Mouse (Mus musculus): Measurements from ENCODE around the gene Gm9573. TPM values are rescaled to one million over a fixed set of nuclear protein-coding genes. Genes with fewer than 3 reads are reported as not detected.

Gm9573 gene
- polyA plus RNA-seq, 1 experiment from 2014 or later: not detected

DNA sequence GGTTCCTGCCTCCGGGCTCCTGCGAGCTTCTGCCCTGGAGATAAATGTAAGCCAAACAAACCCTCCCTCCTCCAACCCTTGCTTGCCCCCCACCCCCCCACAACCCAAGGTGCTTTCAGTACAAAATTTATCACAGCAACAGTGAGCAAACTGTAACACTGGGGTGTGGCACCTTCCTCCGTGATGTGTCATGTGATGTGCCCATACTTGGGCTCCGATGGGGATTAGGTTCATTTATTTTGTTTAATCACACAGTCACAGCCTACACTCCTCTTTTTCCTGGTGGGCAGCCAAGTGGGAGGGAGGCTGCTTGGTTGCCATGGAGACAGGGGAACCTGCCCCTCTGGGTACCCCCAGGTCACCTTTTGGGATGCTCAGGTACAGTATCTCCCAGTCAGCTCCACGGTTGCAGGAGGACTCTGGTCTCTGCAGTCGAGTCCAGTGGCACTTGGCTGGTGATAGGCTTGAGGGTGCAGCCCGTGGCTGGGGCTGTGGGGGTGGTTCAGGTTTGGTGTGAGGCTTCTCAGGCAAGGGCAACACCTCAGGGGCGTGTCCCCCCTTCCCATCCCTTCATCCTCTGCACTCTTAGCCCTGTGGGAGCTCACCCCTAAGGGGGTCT lies 24.6 kb downstream of the Gm9573 start:
- peak overlapping the region; percentile 17; the same call in 1 of the 2 replicates for H3K4me2 ChIP-seq (ENCODE audit: low read depth, low read length)
- H3K27ac ChIP-seq (ENCODE audit: low read length): no peak overlapping the region
- no peaks in the 10 kb centered on the region for H3K4me1 ChIP-seq (ENCODE audit: control insufficient read depth, insufficient read depth, low read length)
- H3K9me3 ChIP-seq (ENCODE audit: control insufficient read depth, low read length): no peaks in the 10 kb centered on the region
- H3K4me3 ChIP-seq (ENCODE audit: low read length): no peak overlapping the region
- H3K9ac ChIP-seq (ENCODE audit: low read depth, low read length): no peak overlapping the region
- ATAC-seq: peak; percentile 38; the same call in 1 of the 2 replicates
- H3K36me3 ChIP-seq (ENCODE audit: control insufficient read depth, insufficient read depth, low read length): no peaks in the 10 kb centered on the region
- H3K27me3 ChIP-seq (replicated peaks; ENCODE audit: control insufficient read depth, insufficient read depth, low read length): no peaks in the 10 kb centered on the region
- WGBS: 40% methylated on average over 8 of the region's 8 CpGs

DNA sequence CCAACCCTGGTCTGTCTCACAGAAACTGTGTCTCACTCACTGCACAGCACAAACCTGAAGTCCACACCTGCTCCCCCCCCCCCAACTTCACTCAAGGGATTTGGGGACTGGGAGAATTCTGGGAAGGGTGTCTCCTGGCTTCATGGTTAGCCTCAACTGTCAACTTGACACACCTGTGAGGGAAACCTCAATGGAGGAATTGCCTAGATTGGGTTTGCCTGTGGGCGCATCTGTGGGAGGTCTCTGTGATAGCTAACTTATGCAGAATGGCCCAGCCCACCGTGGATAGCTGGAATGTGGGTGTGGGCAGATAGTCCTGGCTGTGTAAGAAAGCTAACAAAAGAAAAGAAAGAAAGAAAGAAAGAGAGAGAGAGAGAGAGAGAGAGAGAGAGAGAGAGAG lies 25.2 kb downstream of the Gm9573 start, which contains the start of gene Sfta2:
Sfta2 (plus strand) TSS at position 301 of the 400 bp plus-strand sequence.
- Histone ChIP-seq H3K27me3 (replicated peaks; ENCODE audit: control insufficient read depth, insufficient read depth, low read length) (no peaks in the 10 kb centered on the region), H3K9ac (ENCODE audit: low read depth, low read length) (no peak within 1 kb of the TSS), H3K9me3 (ENCODE audit: control insufficient read depth, low read length) (no peaks in the 10 kb centered on the region), H3K4me1 (ENCODE audit: control insufficient read depth, insufficient read depth, low read length) (no peaks in the 10 kb centered on the region), H3K27ac (ENCODE audit: low read length) (no peak within 1 kb of the TSS), H3K4me3 (ENCODE audit: low read length) (no peak within 1 kb of the TSS), H3K4me2 (ENCODE audit: low read depth, low read length) (peak within 1 kb of the TSS; percentile 17; the same call in 1 of the 2 replicates), H3K36me3 (ENCODE audit: control insufficient read depth, insufficient read depth, low read length) (no peaks in the 10 kb centered on the region)
- WGBS: 45% methylated on average over 2 of the region's 2 CpGs
- ATAC-seq: no peak

DNA sequence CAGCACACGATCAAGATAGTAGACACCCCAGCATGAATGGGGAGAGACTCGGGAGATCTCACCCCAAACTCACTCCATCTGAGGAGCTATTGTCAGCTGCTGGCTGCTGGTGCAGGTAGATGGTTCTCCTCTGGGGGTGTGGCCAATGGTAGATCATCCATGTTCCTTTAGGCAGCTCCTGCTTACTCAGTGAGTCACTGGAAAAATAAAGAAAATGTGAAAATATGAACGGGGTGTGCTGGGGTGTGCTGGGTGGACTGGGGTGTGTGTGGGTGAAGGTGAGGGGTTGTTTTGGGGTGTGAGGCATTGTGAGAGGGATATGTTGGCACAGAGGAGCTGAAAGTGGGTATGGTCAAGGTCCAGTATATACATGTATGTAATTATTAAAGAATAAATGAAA lies 29.0 kb downstream of the Gm9573 start:
- Histone ChIP-seq H3K4me1 (ENCODE audit: control insufficient read depth, insufficient read depth, low read length) (no peaks in the 10 kb centered on the region), H3K36me3 (ENCODE audit: control insufficient read depth, insufficient read depth, low read length) (no peaks in the 10 kb centered on the region), H3K27ac (ENCODE audit: low read length) (no peak overlapping the region), H3K9ac (ENCODE audit: low read depth, low read length) (no peak overlapping the region), H3K4me3 (ENCODE audit: low read length) (no peak overlapping the region), H3K27me3 (replicated peaks; ENCODE audit: control insufficient read depth, insufficient read depth, low read length) (no peaks in the 10 kb centered on the region), H3K4me2 (ENCODE audit: low read depth, low read length) (no peak overlapping the region), H3K9me3 (ENCODE audit: control insufficient read depth, low read length) (no peaks in the 10 kb centered on the region)
- 94% methylated on average over 3 of the region's 3 CpGs for WGBS
- ATAC-seq: no peak

DNA sequence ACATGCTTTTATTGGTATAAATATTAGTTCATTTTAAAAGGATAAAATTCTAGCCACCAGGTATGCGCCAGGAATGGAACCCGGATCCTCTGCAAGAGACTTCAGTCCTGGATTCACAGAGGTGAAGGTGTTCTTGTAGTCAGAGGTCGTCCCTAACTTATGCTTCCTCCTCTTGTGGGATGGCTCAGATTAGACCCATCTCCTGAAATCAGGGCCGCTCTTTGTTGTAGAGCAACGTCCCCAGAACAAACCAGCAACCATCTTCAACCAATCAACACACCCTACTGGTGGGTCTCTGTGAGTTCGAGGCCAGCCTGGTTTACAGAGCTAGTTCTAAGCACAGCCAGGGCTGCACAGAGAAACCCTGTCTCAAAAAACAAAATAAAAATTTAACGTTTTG lies 32.0 kb downstream of the Gm9573 start:
- H3K4me2 ChIP-seq (ENCODE audit: low read depth, low read length): no peak overlapping the region
- H3K9me3 ChIP-seq (ENCODE audit: control insufficient read depth, low read length): no peaks in the 10 kb centered on the region
- H3K4me1 ChIP-seq (ENCODE audit: control insufficient read depth, insufficient read depth, low read length): no peaks in the 10 kb centered on the region
- no peaks in the 10 kb centered on the region for H3K36me3 ChIP-seq (ENCODE audit: control insufficient read depth, insufficient read depth, low read length)
- no peak overlapping the region for H3K4me3 ChIP-seq (ENCODE audit: low read length)
- no peaks in the 10 kb centered on the region for H3K27me3 ChIP-seq (replicated peaks; ENCODE audit: control insufficient read depth, insufficient read depth, low read length)
- 82% methylated on average over 7 of the region's 7 CpGs for WGBS
- no peak overlapping the region for H3K27ac ChIP-seq (ENCODE audit: low read length)
- H3K9ac ChIP-seq (ENCODE audit: low read depth, low read length): no peak overlapping the region
- no peak for ATAC-seq

DNA sequence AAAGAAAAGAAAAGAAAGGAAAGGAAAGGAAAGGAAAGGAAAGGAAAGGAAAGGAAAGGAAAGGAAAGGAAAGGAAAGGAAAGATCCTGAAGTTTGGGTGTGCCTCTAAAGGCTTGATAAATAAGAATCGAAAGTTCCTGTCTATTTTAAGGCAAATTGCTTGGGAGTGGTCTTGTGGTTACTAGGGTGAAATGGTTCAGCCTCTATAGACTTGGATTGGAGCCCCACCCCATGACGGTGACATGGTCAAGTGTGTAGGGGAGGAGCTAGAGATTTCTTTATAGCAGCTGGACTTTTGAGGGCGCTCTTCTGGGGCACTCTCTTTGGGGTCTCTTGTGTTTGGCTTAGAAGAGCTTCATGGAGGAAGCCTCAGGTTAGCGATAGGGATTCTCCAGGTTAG lies 32.7 kb downstream of the Gm9573 start:
- 30% methylated on average over 4 of the region's 4 CpGs for WGBS
- Histone ChIP-seq H3K4me2 (ENCODE audit: low read depth, low read length) (no peak overlapping the region), H3K4me3 (ENCODE audit: low read length) (no peak overlapping the region), H3K27ac (ENCODE audit: low read length) (no peak overlapping the region), H3K36me3 (ENCODE audit: control insufficient read depth, insufficient read depth, low read length) (no peaks in the 10 kb centered on the region), H3K9me3 (ENCODE audit: control insufficient read depth, low read length) (no peaks in the 10 kb centered on the region), H3K4me1 (ENCODE audit: control insufficient read depth, insufficient read depth, low read length) (no peaks in the 10 kb centered on the region), H3K27me3 (replicated peaks; ENCODE audit: control insufficient read depth, insufficient read depth, low read length) (no peaks in the 10 kb centered on the region), H3K9ac (ENCODE audit: low read depth, low read length) (no peak overlapping the region)
- ATAC-seq: no peak

DNA sequence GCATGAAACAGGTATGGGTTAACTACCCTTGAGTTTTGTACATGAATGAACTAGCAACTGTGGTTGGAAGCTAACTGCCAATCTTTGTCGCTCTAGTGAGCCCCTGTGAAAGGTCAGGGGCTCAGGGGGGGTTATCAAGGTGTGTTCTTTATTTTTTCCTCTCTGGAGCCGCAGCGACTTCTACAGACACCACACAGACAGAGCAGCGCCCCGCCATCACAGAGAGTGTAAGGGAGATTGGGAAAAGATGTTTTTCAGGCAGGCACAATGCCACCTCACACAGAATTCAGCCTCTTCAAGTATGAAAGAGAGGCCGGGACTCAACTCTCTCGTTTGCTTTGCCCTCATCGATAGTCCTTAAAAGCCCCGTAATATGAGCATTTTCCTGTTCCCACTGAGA lies 34.3 kb downstream of the Gm9573 start:
- Histone ChIP-seq H3K36me3 (ENCODE audit: control insufficient read depth, insufficient read depth, low read length) (no peaks in the 10 kb centered on the region), H3K9ac (ENCODE audit: low read depth, low read length) (no peak overlapping the region), H3K27ac (ENCODE audit: low read length) (no peak overlapping the region), H3K9me3 (ENCODE audit: control insufficient read depth, low read length) (0 out of 2 replicates have a peak, but pooled peaks cover 3% of the 10 kb centered on the region), H3K27me3 (replicated peaks; ENCODE audit: control insufficient read depth, insufficient read depth, low read length) (no peaks in the 10 kb centered on the region), H3K4me2 (ENCODE audit: low read depth, low read length) (no peak overlapping the region), H3K4me3 (ENCODE audit: low read length) (no peak overlapping the region), H3K4me1 (ENCODE audit: control insufficient read depth, insufficient read depth, low read length) (no peaks in the 10 kb centered on the region)
- WGBS: 84% methylated on average over 9 of the region's 9 CpGs
- ATAC-seq: no peak

DNA sequence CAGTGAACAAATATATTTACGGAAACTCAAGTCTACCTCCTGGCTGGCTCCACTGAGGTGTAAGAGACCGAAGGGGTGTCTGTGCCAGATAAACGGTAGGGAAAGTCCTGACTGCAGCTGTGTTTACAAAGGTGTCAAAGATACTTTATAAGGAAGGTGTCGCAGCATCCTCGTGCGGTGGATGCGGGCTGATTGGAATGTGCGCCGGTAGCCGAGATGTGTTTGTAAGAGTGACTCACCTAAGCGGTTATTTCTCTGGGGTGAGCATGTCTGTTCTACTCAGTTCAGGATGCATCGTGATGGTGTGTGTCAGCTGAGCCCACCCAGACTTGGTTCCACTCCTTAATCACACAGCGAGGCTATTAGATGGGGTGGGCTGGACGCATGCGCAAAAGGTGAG lies 34.7 kb downstream of the Gm9573 start:
- H3K9ac ChIP-seq (ENCODE audit: low read depth, low read length): no peak overlapping the region
- no peaks in the 10 kb centered on the region for H3K4me1 ChIP-seq (ENCODE audit: control insufficient read depth, insufficient read depth, low read length)
- no peak overlapping the region for H3K27ac ChIP-seq (ENCODE audit: low read length)
- no peaks in the 10 kb centered on the region for H3K27me3 ChIP-seq (replicated peaks; ENCODE audit: control insufficient read depth, insufficient read depth, low read length)
- no peaks in the 10 kb centered on the region for H3K36me3 ChIP-seq (ENCODE audit: control insufficient read depth, insufficient read depth, low read length)
- no peak overlapping the region for H3K4me3 ChIP-seq (ENCODE audit: low read length)
- H3K4me2 ChIP-seq (ENCODE audit: low read depth, low read length): no peak overlapping the region
- ATAC-seq: no peak
- WGBS: 78% methylated on average over 15 of the region's 15 CpGs
- H3K9me3 ChIP-seq (ENCODE audit: control insufficient read depth, low read length): 0 out of 2 replicates have a peak, but pooled peaks cover 3% of the 10 kb centered on the region

DNA sequence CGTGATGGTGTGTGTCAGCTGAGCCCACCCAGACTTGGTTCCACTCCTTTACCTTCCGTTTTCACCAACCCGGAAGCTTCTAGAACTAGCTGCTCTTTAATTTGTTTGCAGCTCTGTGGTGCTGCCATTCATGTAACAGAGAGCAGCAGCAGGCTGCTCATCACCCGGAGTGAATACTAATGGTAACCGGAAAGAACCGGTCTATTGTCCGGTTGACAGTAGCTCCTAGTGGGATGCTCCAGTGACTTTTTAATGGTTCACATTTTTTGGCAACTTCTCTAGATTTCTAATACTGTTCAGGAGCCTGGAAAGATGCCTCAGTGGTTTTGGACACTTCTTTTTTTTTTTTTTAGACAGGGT lies 35.2 kb downstream of the Gm9573 start:
- Histone ChIP-seq H3K4me3 (ENCODE audit: low read length) (no peak overlapping the region), H3K4me2 (ENCODE audit: low read depth, low read length) (no peak overlapping the region), H3K9me3 (ENCODE audit: control insufficient read depth, low read length) (0 out of 2 replicates have a peak, but pooled peaks cover 3% of the 10 kb centered on the region), H3K36me3 (ENCODE audit: control insufficient read depth, insufficient read depth, low read length) (no peaks in the 10 kb centered on the region), H3K4me1 (ENCODE audit: control insufficient read depth, insufficient read depth, low read length) (no peaks in the 10 kb centered on the region), H3K27ac (ENCODE audit: low read length) (no peak overlapping the region), H3K9ac (ENCODE audit: low read depth, low read length) (no peak overlapping the region), H3K27me3 (replicated peaks; ENCODE audit: control insufficient read depth, insufficient read depth, low read length) (no peaks in the 10 kb centered on the region)
- peak; percentile 7; the same call in 1 of the 2 replicates for ATAC-seq
- WGBS: 87% methylated on average over 7 of the region's 7 CpGs

DNA sequence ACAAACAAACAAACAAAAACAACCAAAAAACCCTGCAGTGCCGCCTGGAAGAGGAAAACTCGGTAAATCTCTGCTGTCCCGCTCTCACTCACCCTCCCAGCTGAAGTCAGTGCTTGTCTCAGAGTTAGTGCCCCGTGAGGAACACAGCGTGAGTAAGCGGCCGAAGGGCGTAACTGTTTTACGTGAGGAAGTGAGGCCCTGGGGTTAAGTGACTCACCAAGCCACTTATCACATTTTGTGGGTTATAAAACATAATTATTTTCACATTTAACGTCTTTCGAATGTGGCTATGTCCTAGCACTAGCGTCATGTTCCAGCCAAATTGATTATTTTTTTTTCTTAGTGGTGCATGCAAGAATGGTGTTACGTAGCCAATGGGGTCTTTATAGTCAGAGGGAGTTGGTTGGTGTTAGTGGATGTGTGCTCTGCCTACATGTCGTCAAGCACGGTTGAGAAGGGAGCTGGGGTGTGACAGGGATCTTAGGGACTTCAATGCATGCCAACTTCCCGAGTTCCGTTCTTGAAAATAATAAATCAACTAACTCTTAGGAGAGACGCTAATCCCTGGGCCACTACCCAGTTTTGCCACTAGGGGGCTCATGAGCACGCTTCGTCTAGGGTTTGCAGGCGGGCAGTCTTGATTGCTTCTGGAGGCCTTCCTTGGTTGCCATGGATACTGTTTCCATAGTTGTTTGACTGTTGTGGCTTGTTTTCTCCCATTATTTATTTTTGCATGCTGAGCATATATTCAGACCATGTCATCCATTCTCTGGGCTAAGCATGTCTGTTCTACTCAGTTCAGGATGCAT lies 35.8 kb downstream of the Gm9573 start:
- Histone ChIP-seq H3K27me3 (replicated peaks; ENCODE audit: control insufficient read depth, insufficient read depth, low read length) (no peaks in the 10 kb centered on the region), H3K4me3 (ENCODE audit: low read length) (no peak overlapping the region; the same call in 1 of the 2 replicates), H3K4me1 (ENCODE audit: control insufficient read depth, insufficient read depth, low read length) (no peaks in the 10 kb centered on the region), H3K27ac (ENCODE audit: low read length) (peak overlapping the region; percentile 75), H3K9ac (ENCODE audit: low read depth, low read length) (no peak overlapping the region), H3K36me3 (ENCODE audit: control insufficient read depth, insufficient read depth, low read length) (no peaks in the 10 kb centered on the region), H3K9me3 (ENCODE audit: control insufficient read depth, low read length) (0 out of 2 replicates have a peak, but pooled peaks cover 3% of the 10 kb centered on the region), H3K4me2 (ENCODE audit: low read depth, low read length) (peak overlapping the region; percentile 45)
- ATAC-seq: peak; percentile 93
- 37% methylated on average over 21 of the region's 21 CpGs for WGBS

All from intestine, embryonic 16.5 days (tissue).